Comparison of ENCODE assay signal across 19 mouse cellular contexts in the genomic region with DNA sequence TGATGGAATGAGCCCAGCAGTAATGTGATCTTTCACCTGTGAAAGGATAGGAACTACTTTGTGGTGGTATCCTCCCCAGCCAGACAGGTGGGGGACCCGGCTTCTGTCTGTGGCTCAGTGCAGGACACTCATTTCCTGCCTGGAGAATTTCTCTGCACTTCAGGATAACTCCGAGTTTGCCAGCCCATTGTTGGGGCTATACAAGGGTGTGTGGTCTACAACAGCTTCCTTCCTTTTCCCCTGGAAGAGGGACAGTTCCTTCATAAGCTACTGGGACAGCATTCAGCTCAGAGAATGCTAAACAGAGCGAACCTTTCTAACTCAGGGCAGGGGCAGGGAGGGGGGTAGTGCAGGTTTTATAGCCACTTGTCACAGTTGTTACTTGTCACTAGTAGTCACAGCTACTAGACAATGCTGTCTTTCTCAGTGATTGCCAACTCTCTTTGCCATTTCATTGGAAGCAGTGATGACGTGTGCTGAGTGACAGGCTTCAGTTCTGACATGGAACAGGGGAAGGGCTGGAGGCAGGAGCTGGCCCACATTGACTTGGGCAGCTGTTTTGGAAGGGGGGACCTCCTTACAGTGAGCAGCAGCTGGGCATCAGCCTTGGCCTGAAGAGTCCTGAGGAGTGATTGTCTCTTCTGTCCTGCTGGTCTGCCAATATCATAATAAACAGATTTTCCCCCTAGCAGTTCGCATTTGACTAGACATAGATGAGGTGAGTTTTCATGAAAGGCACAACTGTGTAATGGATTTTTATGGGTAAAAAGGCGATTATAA.
DNase-seq lines count a peak whose midpoint lies in the region; ATAC-seq and TF ChIP-seq lines count a peak whose summit lies in the region.
"Had no signal": no experiment of that assay in that cellular context is flagged by ENCODE, and none has a peak within 500 bp of the region (broad histone marks: within the 10 kb centered on the region; RNA-seq: fewer than 3 reads in every experiment).

No protein-coding gene starts in this region.

- no peak for TF ChIP-seq EP300 in heart, postnatal 0 days (IDR thresholded peaks at IDR 0.05; ENCODE audit: low read depth)

- H3K4me1 ChIP-seq in heart, postnatal 0 days (ENCODE audit: control insufficient read depth, insufficient read depth): no peaks in the 10 kb centered on the region
- H3K4me1 ChIP-seq in heart, embryonic 10.5 days: peaks cover 6% of the 10 kb centered on the region; the same call in 1 of the 2 replicates
- no peaks in the 10 kb centered on the region for H3K4me1 ChIP-seq in kidney, embryonic 14.5 days (ENCODE audit: control insufficient read depth, insufficient read depth, low read length)
- H3K4me1 ChIP-seq in midbrain, embryonic 12.5 days: no peaks in the 10 kb centered on the region; the same call in 1 of the 2 replicates
- 0 out of 2 replicates have a peak, but pooled peaks cover 3% of the 10 kb centered on the region for H3K4me1 ChIP-seq in midbrain, embryonic 11.5 days (ENCODE audit: control insufficient read depth, insufficient read depth, low read length)
- no peaks in the 10 kb centered on the region for H3K4me1 ChIP-seq in limb, embryonic 14.5 days (ENCODE audit: control insufficient read depth, insufficient read depth, low read length)
- H3K4me1 ChIP-seq: forebrain, embryonic 10.5 days; stomach, embryonic 15.5 days had no signal

- no peak for TF ChIP-seq POLR2A in limb, embryonic 14.5 days (IDR thresholded peaks at IDR 0.05; ENCODE audit: borderline replicate concordance, extremely low read depth, insufficient read depth, insufficient read length)

- no peak for TF ChIP-seq CTCF in heart, postnatal 0 days (IDR thresholded peaks at IDR 0.05; ENCODE audit: low read depth)

- WGBS in heart, postnatal 0 days: 59% methylated on average over 6 of the region's 6 CpGs
- WGBS in heart, embryonic 10.5 days: 55% methylated on average over 6 of the region's 6 CpGs
- whole genome bisulfite sequencing in kidney, embryonic 14.5 days: 54% methylated on average over 6 of the region's 6 CpGs
- 64% methylated on average over 6 of the region's 6 CpGs for WGBS in midbrain, embryonic 12.5 days
- WGBS in midbrain, embryonic 11.5 days: 74% methylated on average over 6 of the region's 6 CpGs
- WGBS in limb, embryonic 14.5 days: 60% methylated on average over 6 of the region's 6 CpGs

- peak; percentile 36; the same call in 1 of the 2 replicates for ATAC-seq in heart, postnatal 0 days (ENCODE audit: insufficient read depth, low read depth)
- no peak for ATAC-seq in kidney, embryonic 14.5 days (ENCODE audit: low FRiP score, low TSS enrichment)
- peak; percentile 23; the same call in 1 of the 2 replicates for ATAC-seq in midbrain, embryonic 12.5 days (ENCODE audit: low FRiP score, low read depth)
- ATAC-seq in midbrain, embryonic 11.5 days (ENCODE audit: low FRiP score): no peak
- ATAC-seq in limb, embryonic 14.5 days (ENCODE audit: low FRiP score, low read depth): peak; percentile 62; the same call in 1 of the 2 replicates

- H3K4me2 ChIP-seq in heart, postnatal 0 days (ENCODE audit: low read depth, low read length): no peak overlapping the region
- no peak overlapping the region for H3K4me2 ChIP-seq in kidney, embryonic 14.5 days (replicated peaks; ENCODE audit: low read depth, low read length)
- H3K4me2 ChIP-seq in midbrain, embryonic 12.5 days (replicated peaks): no peak overlapping the region
- H3K4me2 ChIP-seq in midbrain, embryonic 11.5 days: no peak overlapping the region
- no peak overlapping the region for H3K4me2 ChIP-seq in limb, embryonic 14.5 days (replicated peaks; ENCODE audit: low read depth, low read length, severe bottlenecking)
- H3K4me2 ChIP-seq: stomach, embryonic 15.5 days had no signal

- H3K27ac ChIP-seq in heart, postnatal 0 days (ENCODE audit: low read depth): peak overlapping the region; percentile 28
- no peak overlapping the region for H3K27ac ChIP-seq in heart, embryonic 10.5 days
- no peak overlapping the region for H3K27ac ChIP-seq in kidney, embryonic 14.5 days (ENCODE audit: low read depth, low read length)
- H3K27ac ChIP-seq in midbrain, embryonic 12.5 days (replicated peaks): no peak overlapping the region
- H3K27ac ChIP-seq in midbrain, embryonic 11.5 days (ENCODE audit: low read depth, low read length): no peak overlapping the region
- no peak overlapping the region for H3K27ac ChIP-seq in limb, embryonic 14.5 days (replicated peaks; ENCODE audit: low read depth, low read length)
- H3K27ac ChIP-seq: forebrain, embryonic 10.5 days; liver, embryonic 14.5 days; stomach, embryonic 15.5 days had no signal

- DNase-seq in heart, postnatal 0 days (ENCODE audit: low spot score): no peak
- DNase-seq in heart, embryonic 10.5 days (ENCODE audit: low spot score): no peak
- DNase-seq in kidney, postnatal 10 days: peak; percentile 23
- DNase-seq in midbrain, embryonic 11.5 days (ENCODE audit: low spot score, missing footprints): no peak
- DNase-seq in limb, embryonic 14.5 days (ENCODE audit: low spot score): no peak
- DNase-seq in thymus, postnatal 36 days: no peak
- DNase-seq: adrenal gland, adult 2 months; cerebellum, adult 11-12 months; cerebellum, postnatal 36 days; gastrocnemius, postnatal 36 days; kidney, postnatal 25 days; spleen, adult 18-20 months; thymus, postnatal 14 days had no signal

- H3K27me3 ChIP-seq in heart, postnatal 0 days (ENCODE audit: control insufficient read depth, insufficient read depth, low read length): no peaks in the 10 kb centered on the region
- H3K27me3 ChIP-seq in heart, embryonic 10.5 days (ENCODE audit: insufficient read depth, poor library complexity, severe bottlenecking): no peaks in the 10 kb centered on the region
- no peaks in the 10 kb centered on the region for H3K27me3 ChIP-seq in kidney, embryonic 14.5 days (ENCODE audit: control insufficient read depth, insufficient read depth, low read length)
- H3K27me3 ChIP-seq in midbrain, embryonic 12.5 days: no peaks in the 10 kb centered on the region
- H3K27me3 ChIP-seq in midbrain, embryonic 11.5 days (ENCODE audit: control insufficient read depth, insufficient read depth, low read length): no peaks in the 10 kb centered on the region
- H3K27me3 ChIP-seq in limb, embryonic 14.5 days (ENCODE audit: control insufficient read depth, insufficient read depth, low read length): no peaks in the 10 kb centered on the region
- H3K27me3 ChIP-seq: stomach, embryonic 15.5 days had no signal

- no peaks in the 10 kb centered on the region for H3K9me3 ChIP-seq in heart, postnatal 0 days (replicated peaks; ENCODE audit: control insufficient read depth, low read length)
- no peaks in the 10 kb centered on the region for H3K9me3 ChIP-seq in heart, embryonic 10.5 days
- H3K9me3 ChIP-seq in kidney, embryonic 14.5 days (ENCODE audit: control insufficient read depth, low read length): no peaks in the 10 kb centered on the region
- H3K9me3 ChIP-seq in midbrain, embryonic 12.5 days: no peaks in the 10 kb centered on the region
- H3K9me3 ChIP-seq in midbrain, embryonic 11.5 days (ENCODE audit: control insufficient read depth, low read length): no peaks in the 10 kb centered on the region
- H3K9me3 ChIP-seq in limb, embryonic 14.5 days (ENCODE audit: control insufficient read depth, low read length): no peaks in the 10 kb centered on the region
- H3K9me3 ChIP-seq: forebrain, embryonic 10.5 days; G1E; stomach, embryonic 15.5 days had no signal

- no peak overlapping the region for H3K4me3 ChIP-seq in heart, postnatal 0 days (ENCODE audit: low read depth, low read length)
- no peak overlapping the region for H3K4me3 ChIP-seq in heart, embryonic 10.5 days
- no peak overlapping the region for H3K4me3 ChIP-seq in kidney, embryonic 14.5 days (ENCODE audit: low read length)
- H3K4me3 ChIP-seq in midbrain, embryonic 12.5 days: no peak overlapping the region
- no peak overlapping the region for H3K4me3 ChIP-seq in midbrain, embryonic 11.5 days (ENCODE audit: low read depth, low read length)
- H3K4me3 ChIP-seq in limb, embryonic 14.5 days (replicated peaks; ENCODE audit: low read length): no peak overlapping the region
- H3K4me3 ChIP-seq: forebrain, embryonic 10.5 days; stomach, embryonic 15.5 days had no signal

- H3K9ac ChIP-seq in heart, postnatal 0 days (replicated peaks; ENCODE audit: low read depth, low read length): no peak overlapping the region
- no peak overlapping the region for H3K9ac ChIP-seq in kidney, embryonic 14.5 days (ENCODE audit: low read depth, low read length)
- H3K9ac ChIP-seq in midbrain, embryonic 12.5 days (replicated peaks): no peak overlapping the region
- H3K9ac ChIP-seq in midbrain, embryonic 11.5 days (ENCODE audit: low read length): no peak overlapping the region
- no peak overlapping the region for H3K9ac ChIP-seq in limb, embryonic 14.5 days (ENCODE audit: low read depth, low read length, severe bottlenecking)
- H3K9ac ChIP-seq: liver, embryonic 14.5 days; stomach, embryonic 15.5 days had no signal

- no peaks in the 10 kb centered on the region for H3K36me3 ChIP-seq in heart, postnatal 0 days (replicated peaks; ENCODE audit: control insufficient read depth, insufficient read depth, low read length)
- no peaks in the 10 kb centered on the region for H3K36me3 ChIP-seq in heart, embryonic 10.5 days
- H3K36me3 ChIP-seq in kidney, embryonic 14.5 days (ENCODE audit: control insufficient read depth, insufficient read depth, low read length): 0 out of 2 replicates have a peak, but pooled peaks cover 4% of the 10 kb centered on the region
- H3K36me3 ChIP-seq in midbrain, embryonic 12.5 days: no peaks in the 10 kb centered on the region
- no peaks in the 10 kb centered on the region for H3K36me3 ChIP-seq in midbrain, embryonic 11.5 days (ENCODE audit: control insufficient read depth, insufficient read depth, low read length)
- no peaks in the 10 kb centered on the region for H3K36me3 ChIP-seq in limb, embryonic 14.5 days (ENCODE audit: control insufficient read depth, insufficient read depth, low read length)
- H3K36me3 ChIP-seq: forebrain, embryonic 10.5 days; G1E had no signal

Comparison
In these comparisons a context has a peak if more than half of its experiments do, and no peak if none do; other contexts are left out.
1. ATAC-seq: peak in heart, postnatal 0 days (single experiment), midbrain, embryonic 12.5 days (single experiment) and limb, embryonic 14.5 days (single experiment); none in kidney, embryonic 14.5 days (single experiment) and midbrain, embryonic 11.5 days (single experiment).